Mouse (Mus musculus): ENCODE data around the gene Usp15. TPM values are rescaled to one million over a fixed set of nuclear protein-coding genes. Genes with fewer than 3 reads are reported as not detected.

Usp15 gene
- polyA plus RNA-seq, 1 experiment from 2014 or later: 79.1 TPM

GRCm38 (mm10) chr10:123089425-123089930 is 107.3 kb downstream of the Usp15 start:
- Histone ChIP-seq H3K27ac (replicated peaks) (no peak overlapping the region), H3K36me3 (replicated peaks) (no peaks in the 10 kb centered on the region), H3K9me3 (no peaks in the 10 kb centered on the region), H3K27me3 (replicated peaks; ENCODE audit: low read depth, poor library complexity, severe bottlenecking) (no peaks in the 10 kb centered on the region), H3K4me3 (no peak overlapping the region), H3K4me1 (no peaks in the 10 kb centered on the region)
- WGBS: 81% methylated on average over 12 of the region's 12 CpGs
- DNase-seq (ENCODE audit: low spot score): no peak

- no peak for DNase-seq (ENCODE audit: low spot score)
- Histone ChIP-seq H3K36me3 (replicated peaks) (no peaks in the 10 kb centered on the region), H3K4me3 (no peak overlapping the region), H3K9me3 (no peaks in the 10 kb centered on the region), H3K4me1 (no peaks in the 10 kb centered on the region; the same call in 1 of the 2 replicates), H3K27me3 (replicated peaks; ENCODE audit: low read depth, poor library complexity, severe bottlenecking) (no peaks in the 10 kb centered on the region), H3K27ac (replicated peaks) (no peak overlapping the region)
- 79% methylated on average over 2 of the region's 2 CpGs for WGBS
Observed at GRCm38 (mm10) chr10:123086847-123087246, 109.9 kb downstream of the Usp15 start.

GRCm38 (mm10) chr10:123084900-123085641 is 111.7 kb downstream of the Usp15 start:
- H3K27me3 ChIP-seq (replicated peaks; ENCODE audit: low read depth, poor library complexity, severe bottlenecking): no peaks in the 10 kb centered on the region
- WGBS: 77% methylated on average over 10 of the region's 10 CpGs
- no peaks in the 10 kb centered on the region for H3K36me3 ChIP-seq (replicated peaks)
- no peak overlapping the region for H3K4me3 ChIP-seq
- DNase-seq (ENCODE audit: low spot score): no peak
- H3K27ac ChIP-seq (replicated peaks): no peak overlapping the region
- H3K4me1 ChIP-seq: no peaks in the 10 kb centered on the region; the same call in 1 of the 2 replicates
- no peaks in the 10 kb centered on the region for H3K9me3 ChIP-seq

- H3K27me3 ChIP-seq (replicated peaks; ENCODE audit: low read depth, poor library complexity, severe bottlenecking): no peaks in the 10 kb centered on the region
- no peaks in the 10 kb centered on the region for H3K9me3 ChIP-seq
- 73% methylated on average over 9 of the region's 9 CpGs for WGBS
- DNase-seq (ENCODE audit: low spot score): no peak
- H3K36me3 ChIP-seq (replicated peaks): no peaks in the 10 kb centered on the region
- no peak overlapping the region for H3K4me3 ChIP-seq
- no peaks in the 10 kb centered on the region; the same call in 1 of the 2 replicates for H3K4me1 ChIP-seq
- no peak overlapping the region for H3K27ac ChIP-seq (replicated peaks)
Observed at GRCm38 (mm10) chr10:123084307-123084706, 112.5 kb downstream of the Usp15 start.

- Histone ChIP-seq H3K9me3 (no peaks in the 10 kb centered on the region), H3K4me1 (peaks cover 13% of the 10 kb centered on the region), H3K27me3 (replicated peaks; ENCODE audit: low read depth, poor library complexity, severe bottlenecking) (no peaks in the 10 kb centered on the region), H3K4me3 (peak within 1 kb of the TSS; percentile 97), H3K36me3 (replicated peaks) (peaks cover 21% of the 10 kb centered on the region), H3K27ac (replicated peaks) (peak within 1 kb of the TSS; percentile 92)
- WGBS: under 1% methylated on average over 58 of the region's 58 CpGs
- peak; percentile 98 for DNase-seq (ENCODE audit: low spot score)
Observed at GRCm38 (mm10) chr10:123076245-123077023, 120.4 kb downstream of the Usp15 start, which contains the start of gene Mon2. Gene Mon2 (minus strand): TSS chr10:123076505.

- H3K9me3 ChIP-seq: no peaks in the 10 kb centered on the region
- H3K27me3 ChIP-seq (replicated peaks; ENCODE audit: low read depth, poor library complexity, severe bottlenecking): no peaks in the 10 kb centered on the region
- peaks cover 24% of the 10 kb centered on the region for H3K36me3 ChIP-seq (replicated peaks)
- no peak for DNase-seq (ENCODE audit: low spot score)
- under 1% methylated on average over 48 of the region's 48 CpGs for WGBS
- peak overlapping the region; percentile 97 for H3K4me3 ChIP-seq
- H3K27ac ChIP-seq (replicated peaks): peak overlapping the region; percentile 92
- H3K4me1 ChIP-seq: peaks cover 13% of the 10 kb centered on the region
Observed at GRCm38 (mm10) chr10:123075751-123076242, 121.0 kb downstream of the Usp15 start.

- Histone ChIP-seq H3K36me3 (replicated peaks) (peaks cover 42% of the 10 kb centered on the region), H3K9me3 (peaks cover 9% of the 10 kb centered on the region; the same call in 1 of the 2 replicates), H3K27ac (replicated peaks) (no peak overlapping the region), H3K27me3 (replicated peaks; ENCODE audit: low read depth, poor library complexity, severe bottlenecking) (no peaks in the 10 kb centered on the region), H3K4me3 (no peak overlapping the region), H3K4me1 (peaks cover 12% of the 10 kb centered on the region)
- no peak for DNase-seq (ENCODE audit: low spot score)
- WGBS: 89% methylated on average over 2 of the region's 2 CpGs
Observed at GRCm38 (mm10) chr10:123071997-123072396, 124.8 kb downstream of the Usp15 start.

- Histone ChIP-seq H3K27me3 (replicated peaks; ENCODE audit: low read depth, poor library complexity, severe bottlenecking) (no peaks in the 10 kb centered on the region), H3K4me3 (no peak overlapping the region), H3K36me3 (replicated peaks) (peaks cover 6% of the 10 kb centered on the region), H3K9me3 (no peaks in the 10 kb centered on the region), H3K27ac (replicated peaks) (no peak overlapping the region), H3K4me1 (0 out of 2 replicates have a peak, but pooled peaks cover 3% of the 10 kb centered on the region)
- no peak for DNase-seq (ENCODE audit: low spot score)
- WGBS: 95% methylated on average over 2 of the region's 2 CpGs
Observed at GRCm38 (mm10) chr10:123063021-123063420, 133.8 kb downstream of the Usp15 start.

GRCm38 (mm10) chr10:123060831-123061230 is 136.0 kb downstream of the Usp15 start:
- Histone ChIP-seq H3K36me3 (replicated peaks) (peaks cover 6% of the 10 kb centered on the region), H3K27me3 (replicated peaks; ENCODE audit: low read depth, poor library complexity, severe bottlenecking) (no peaks in the 10 kb centered on the region), H3K4me1 (0 out of 2 replicates have a peak, but pooled peaks cover 3% of the 10 kb centered on the region), H3K4me3 (no peak overlapping the region), H3K9me3 (no peaks in the 10 kb centered on the region), H3K27ac (replicated peaks) (no peak overlapping the region)
- WGBS: 91% methylated on average over 6 of the region's 6 CpGs
- no peak for DNase-seq (ENCODE audit: low spot score)

GRCm38 (mm10) chr10:123057082-123057481 is 139.7 kb downstream of the Usp15 start:
- Histone ChIP-seq H3K4me1 (0 out of 2 replicates have a peak, but pooled peaks cover 3% of the 10 kb centered on the region), H3K36me3 (replicated peaks) (peaks cover 6% of the 10 kb centered on the region), H3K9me3 (no peaks in the 10 kb centered on the region), H3K4me3 (no peak overlapping the region), H3K27me3 (replicated peaks; ENCODE audit: low read depth, poor library complexity, severe bottlenecking) (no peaks in the 10 kb centered on the region), H3K27ac (replicated peaks) (no peak overlapping the region)
- DNase-seq (ENCODE audit: low spot score): no peak
- WGBS: 90% methylated on average over 1 of the region's 1 CpGs

GRCm38 (mm10) chr10:123056463-123056862 is 140.3 kb downstream of the Usp15 start:
- WGBS: 89% methylated on average over 10 of the region's 10 CpGs
- no peaks in the 10 kb centered on the region for H3K27me3 ChIP-seq (replicated peaks; ENCODE audit: low read depth, poor library complexity, severe bottlenecking)
- no peak overlapping the region for H3K4me3 ChIP-seq
- no peak overlapping the region for H3K27ac ChIP-seq (replicated peaks)
- DNase-seq (ENCODE audit: low spot score): no peak
- H3K4me1 ChIP-seq: 0 out of 2 replicates have a peak, but pooled peaks cover 3% of the 10 kb centered on the region
- peaks cover 7% of the 10 kb centered on the region for H3K36me3 ChIP-seq (replicated peaks)
- H3K9me3 ChIP-seq: no peaks in the 10 kb centered on the region

- no peak for DNase-seq (ENCODE audit: low spot score)
- peaks cover 18% of the 10 kb centered on the region for H3K36me3 ChIP-seq (replicated peaks)
- no peaks in the 10 kb centered on the region for H3K9me3 ChIP-seq
- WGBS: 86% methylated on average over 9 of the region's 9 CpGs
- H3K27ac ChIP-seq (replicated peaks): no peak overlapping the region
- H3K27me3 ChIP-seq (replicated peaks; ENCODE audit: low read depth, poor library complexity, severe bottlenecking): no peaks in the 10 kb centered on the region
- 0 out of 2 replicates have a peak, but pooled peaks cover 3% of the 10 kb centered on the region for H3K4me1 ChIP-seq
- H3K4me3 ChIP-seq: no peak overlapping the region
Observed at GRCm38 (mm10) chr10:123055205-123056000, 141.4 kb downstream of the Usp15 start.

Data from embryonic facial prominence, embryonic 10.5 days (tissue).